Mouse (Mus musculus): ENCODE measurements around the gene Gm6657.

Gene Gm6657

DNA sequence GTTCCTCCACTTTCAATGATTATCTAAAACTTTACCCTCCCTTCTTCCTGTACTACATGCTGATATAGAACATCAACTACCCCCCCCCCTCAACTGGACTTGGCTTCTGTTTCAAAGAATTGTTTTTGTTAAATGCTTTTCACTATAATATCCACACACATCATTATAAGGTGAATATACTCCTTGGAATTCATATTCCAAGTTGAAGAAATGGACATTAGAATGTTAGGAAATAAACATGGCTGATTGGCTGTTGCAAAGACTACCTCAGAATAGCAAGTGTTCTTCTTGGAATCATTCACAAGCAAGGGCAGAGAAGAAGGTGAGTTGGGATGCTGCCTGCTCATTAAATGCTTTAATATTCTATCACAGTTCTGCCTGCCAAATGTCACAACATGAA, at the start of gene Gm6657:
TSS of gene Gm6657 (plus strand) at position 301 of the 400 bp plus-strand sequence.
- DNase-seq (ENCODE audit: low read depth, low spot score) = no peak

GRCm38 (mm10) chr12:78153308-78154002, 40.6 kb upstream of the Gm6657 start:
- DNase-seq (ENCODE audit: low read depth, low spot score) = peak; percentile 9

DNA sequence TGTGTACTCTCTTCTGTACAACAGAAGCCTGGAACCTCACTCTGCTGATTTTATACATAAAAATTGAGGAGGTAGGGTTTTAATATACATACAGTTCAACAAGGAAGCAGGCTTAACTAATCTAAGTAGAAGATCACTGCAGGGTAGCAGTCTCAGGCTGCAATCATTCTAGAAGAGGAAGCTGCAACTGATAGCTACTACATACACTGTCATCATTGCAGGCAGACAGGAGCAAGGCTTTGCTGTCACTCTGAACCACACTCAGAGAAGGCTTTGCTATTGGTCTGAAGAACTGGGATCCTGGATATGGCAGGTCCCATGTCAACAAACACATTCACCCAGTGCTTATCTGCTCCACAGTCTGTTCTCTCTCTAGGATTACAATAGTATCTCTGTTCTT, 23.9 kb upstream of the Gm6657 start:
- no peak for DNase-seq (ENCODE audit: low read depth, low spot score)

- DNase-seq (ENCODE audit: low read depth, low spot score) = no peak
These were observed 20.1 kb upstream of the Gm6657 start for GRCm38 (mm10) chr12:78173945-78174344.

GRCm38 (mm10) chr12:78174671-78175070, 19.4 kb upstream of the Gm6657 start:
- DNase-seq (ENCODE audit: low read depth, low spot score) = no peak

DNA sequence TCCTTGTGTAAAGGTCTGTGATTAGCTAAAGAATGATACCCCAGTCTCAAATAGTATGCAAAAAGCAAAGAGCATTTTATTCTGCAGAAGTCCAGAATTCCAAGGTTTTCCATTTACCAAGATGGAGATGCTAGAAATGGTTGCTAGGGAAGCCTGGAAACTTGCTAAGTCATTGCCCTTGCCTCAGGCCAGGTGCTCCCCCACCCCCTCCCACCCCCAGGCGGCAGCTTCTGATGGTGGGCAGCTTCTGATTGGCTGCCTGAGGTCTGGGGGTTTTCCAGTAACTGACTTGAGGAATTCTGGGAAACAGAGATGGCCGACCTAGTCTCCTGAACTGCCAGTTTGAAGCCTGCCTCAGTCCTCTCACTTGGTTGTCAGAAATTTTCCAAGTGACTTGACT, 12.6 kb upstream of the Gm6657 start:
- no peak for DNase-seq (ENCODE audit: low read depth, low spot score)

DNA sequence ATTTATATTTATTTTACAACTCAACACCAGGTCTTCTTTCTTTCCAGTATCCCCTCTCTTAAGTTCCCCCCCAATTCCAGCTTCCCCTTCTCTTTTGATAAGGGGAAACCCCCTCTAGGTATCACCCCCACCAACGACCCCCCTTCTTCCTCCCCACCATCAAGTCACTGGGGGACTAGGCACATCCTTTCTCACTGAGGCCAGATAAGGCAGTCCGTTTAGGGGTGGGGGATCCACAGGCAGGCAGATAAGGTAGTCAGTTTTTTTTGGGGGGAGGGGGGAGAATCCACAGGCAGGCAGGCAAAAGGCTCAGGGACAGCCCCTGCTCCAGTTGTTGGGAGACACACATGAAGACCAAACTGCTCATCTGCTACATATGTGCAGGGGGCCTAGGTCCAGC, 1.3 kb downstream of the Gm6657 start:
- no peak for DNase-seq (ENCODE audit: low read depth, low spot score)

DNA sequence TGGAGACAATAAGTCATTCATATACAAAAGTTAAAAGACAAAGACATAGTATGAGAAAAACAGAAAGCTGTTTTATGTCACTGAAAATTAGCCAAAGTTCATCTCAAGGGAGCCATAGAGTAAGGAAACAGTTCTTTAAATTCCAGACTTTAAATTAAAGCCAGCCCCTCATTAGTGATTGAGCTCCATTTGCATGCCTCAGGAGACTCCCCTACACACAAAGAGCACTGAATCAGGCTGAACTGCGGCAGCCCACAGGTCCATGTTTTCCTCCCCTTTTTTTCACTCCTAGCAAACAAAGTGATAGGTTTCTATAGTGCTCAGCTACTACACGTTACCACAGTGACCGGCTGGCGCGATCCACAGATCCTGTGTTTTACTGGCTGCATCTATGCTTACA, 9.6 kb downstream of the Gm6657 start:
- no peak for DNase-seq (ENCODE audit: low read depth, low spot score)

GRCm38 (mm10) chr12:78205915-78206570, 12.0 kb downstream of the Gm6657 start:
- peak; percentile 77 for DNase-seq (ENCODE audit: low read depth, low spot score)

DNA sequence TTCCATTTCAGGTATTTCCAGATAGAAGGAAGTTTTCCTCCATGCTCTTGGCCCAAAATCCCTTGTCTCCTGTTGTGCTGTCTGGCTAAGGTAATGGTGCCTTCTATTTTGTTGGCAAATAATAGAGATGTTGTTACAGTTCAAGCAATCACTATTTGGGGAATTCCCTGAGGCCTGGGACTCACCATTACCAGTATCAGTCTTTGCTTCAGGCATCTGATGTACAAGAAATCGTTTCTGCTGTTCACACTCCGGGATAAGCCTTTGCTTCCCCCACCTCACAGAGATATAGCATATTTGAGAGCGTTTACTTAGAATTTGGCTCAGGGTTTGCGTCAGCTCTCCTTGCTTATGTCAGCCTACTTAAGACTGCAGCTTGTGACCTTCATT, 12.5 kb downstream of the Gm6657 start:
- DNase-seq (ENCODE audit: low read depth, low spot score) = no peak

GRCm38 (mm10) chr12:78209856-78210255, 15.8 kb downstream of the Gm6657 start:
- no peak for DNase-seq (ENCODE audit: low read depth, low spot score)

- no peak for DNase-seq (ENCODE audit: low read depth, low spot score)
These were observed 21.4 kb downstream of the Gm6657 start for GRCm38 (mm10) chr12:78215490-78215889.

DNA sequence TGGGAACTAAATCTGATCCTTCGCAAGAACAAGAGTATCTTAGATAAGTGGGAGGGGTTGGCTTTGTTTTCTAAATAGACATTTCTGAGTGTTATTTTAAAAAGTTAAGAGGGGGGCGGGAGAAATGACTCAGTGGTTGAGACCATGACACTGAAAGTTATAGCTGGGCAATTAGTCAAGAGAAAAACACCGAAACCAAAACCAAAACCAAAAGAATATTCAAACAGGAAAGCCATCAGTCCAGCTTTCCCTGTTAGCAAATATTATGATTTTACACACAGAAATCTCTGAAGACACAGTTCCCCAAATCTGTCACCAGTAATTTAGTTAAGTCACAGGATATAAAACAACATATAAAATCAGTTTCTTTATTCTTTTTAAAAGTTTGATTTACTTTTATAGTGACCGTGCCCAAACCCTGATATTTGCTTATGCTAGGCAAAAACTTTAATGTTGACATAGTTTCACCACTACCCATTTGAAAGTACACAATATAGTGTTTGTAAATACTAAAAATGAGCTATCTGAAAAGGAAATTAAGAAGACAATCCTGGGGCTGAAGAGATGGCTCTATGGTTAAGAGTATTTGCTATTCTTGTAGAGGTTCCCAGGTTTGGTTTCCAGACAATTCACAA, 25.3 kb downstream of the Gm6657 start:
- peak; percentile 69 for DNase-seq (ENCODE audit: low read depth, low spot score)

GRCm38 (mm10) chr12:78225707-78226518, 31.9 kb downstream of the Gm6657 start, which contains the start of gene Gphn:
Gene Gphn (plus strand): TSS chr12:78226379.
- peak; percentile 93 for DNase-seq (ENCODE audit: low read depth, low spot score)

DNA sequence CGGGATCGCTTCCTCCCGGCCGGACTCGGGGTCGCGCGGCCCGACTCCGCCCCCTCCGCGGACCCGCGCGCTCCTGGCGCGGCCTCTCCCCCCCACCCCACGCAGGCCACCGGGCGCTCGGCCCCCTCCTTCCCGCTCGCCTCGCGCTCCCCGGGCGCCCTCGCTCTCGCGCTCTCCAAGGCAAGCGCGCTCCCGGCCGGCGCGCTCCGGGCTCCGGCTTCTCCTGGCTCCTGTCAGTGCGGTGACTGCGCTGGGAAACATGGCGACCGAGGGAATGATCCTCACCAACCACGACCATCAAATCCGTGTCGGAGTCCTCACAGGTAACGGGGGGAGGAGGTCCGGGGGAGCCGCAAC, 32.5 kb downstream of the Gm6657 start:
- peak; percentile 90 for DNase-seq (ENCODE audit: low read depth, low spot score)

GRCm38 (mm10) chr12:78227021-78227932, 33.2 kb downstream of the Gm6657 start:
- DNase-seq (ENCODE audit: low read depth, low spot score) = peak; percentile 86

DNA sequence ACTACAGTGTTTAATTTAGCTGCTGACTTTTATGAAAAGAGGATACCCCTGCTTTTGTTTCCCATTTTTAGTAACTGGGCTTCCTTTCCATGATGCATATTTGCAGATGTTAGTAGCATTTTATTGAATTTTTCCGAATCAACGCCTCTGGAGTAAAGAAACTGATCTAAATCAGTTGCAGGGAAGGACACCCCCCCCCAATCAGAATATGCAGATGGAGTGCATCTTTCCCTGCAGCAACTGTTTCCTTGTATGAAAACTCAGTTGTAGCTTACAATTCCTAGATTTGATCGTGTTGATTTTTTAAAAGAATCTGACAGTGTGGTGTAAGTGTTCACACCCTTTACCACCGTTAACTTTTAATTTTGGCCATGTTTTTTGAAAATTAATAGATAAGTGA, 34.1 kb downstream of the Gm6657 start:
- peak; percentile 52 for DNase-seq (ENCODE audit: low read depth, low spot score)

- DNase-seq (ENCODE audit: low read depth, low spot score) = no peak
These were observed 38.5 kb downstream of the Gm6657 start for GRCm38 (mm10) chr12:78232560-78232959.

GRCm38 (mm10) chr12:78248366-78248765, 54.3 kb downstream of the Gm6657 start:
- no peak for DNase-seq (ENCODE audit: low read depth, low spot score)

DNA sequence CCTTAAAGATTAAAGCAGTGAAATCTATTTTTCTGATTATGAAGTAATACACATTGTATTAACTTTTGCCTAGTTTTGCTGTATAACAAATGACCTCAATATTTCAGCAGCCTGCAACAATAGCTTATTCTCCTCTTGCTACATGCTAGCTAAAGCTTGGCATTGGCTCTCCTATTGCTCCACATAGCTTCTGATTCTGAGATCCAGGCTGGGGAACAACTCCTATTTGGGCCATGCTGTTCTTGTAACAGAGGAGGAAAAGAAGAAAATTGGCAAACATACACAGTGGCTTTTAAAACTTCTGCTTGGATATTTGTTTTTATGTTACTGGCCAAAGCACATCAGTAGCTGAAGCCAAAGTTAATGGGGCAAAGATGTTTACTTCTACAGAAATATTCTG, 55.1 kb downstream of the Gm6657 start:
- no peak for DNase-seq (ENCODE audit: low read depth, low spot score)

Data from A20 (cell line).